Mouse (Mus musculus) CH12.LX (cell line): ENCODE data around the gene Rab3a. TPM values are rescaled to one million over a fixed set of nuclear protein-coding genes. Genes with fewer than 3 reads are reported as not detected.
A peak's percentile ranks its signal among the peaks of the same experiment; 100 is the strongest.

ENCODE experiments used
- DNase-seq: peaks from one replicate; pipeline ENCODE4 v3.0.0-alpha.2; 2013; ENCODE audit errors: extremely low read depth
- H3K27ac ChIP-seq: 2 replicates; pipeline ENCODE4 v1.5.1; 2012; ENCODE audit warnings: low read depth, mild to moderate bottlenecking, control low read depth, moderate library complexity; ENCODE audit not compliant: insufficient read depth
- H3K27me3 ChIP-seq: replicated peaks from 2 replicates; pipeline ENCODE3; 2012; ENCODE audit warnings: inconsistent platforms
- H3K36me3 ChIP-seq, 2 experiments: replicated peaks in 1 of 2; 2 replicates each; pipeline versions ENCODE3 to v1.6.1; 2012; ENCODE audit warnings: inconsistent platforms in 1 of 2, low read length in 1 of 2, mild to moderate bottlenecking in 1 of 2, mixed read lengths in 1 of 2, moderate library complexity in 1 of 2; ENCODE audit not compliant: control insufficient read depth in 1 of 2, insufficient read depth in 1 of 2
- H3K4me1 ChIP-seq, 2 experiments: 2 replicates each; pipeline ENCODE4 v1.6.1; 2012; ENCODE audit warnings: inconsistent platforms in 1 of 2, moderate library complexity in 1 of 2; ENCODE audit not compliant: insufficient read depth in 2 of 2, control insufficient read depth in 1 of 2
- H3K4me2 ChIP-seq: 2 replicates; pipeline ENCODE4 v1.6.1; 2012; ENCODE audit warnings: low read depth, mild to moderate bottlenecking, control low read depth; ENCODE audit not compliant: poor library complexity, insufficient read depth, severe bottlenecking
- H3K4me3 ChIP-seq, 3 experiments: fragments of 150-350 bp in 1 of 3; sonication (generic) in 1 of 3; replicated peaks in 1 of 3; 2 replicates each; pipeline versions ENCODE3 to v1.5.1; 2011 to 2012; ENCODE audit warnings: low read depth in 2 of 3, low read length in 2 of 3, mild to moderate bottlenecking in 2 of 3, moderate library complexity in 2 of 3, control low read depth in 1 of 3, improper control_type of control experiment in 1 of 3, inconsistent platforms in 1 of 3, mixed read lengths in 1 of 3; ENCODE audit not compliant: poor library complexity in 1 of 3
- H3K79me2 ChIP-seq: replicated peaks from 2 replicates; pipeline ENCODE4 v1.6.1; 2012; ENCODE audit warnings: mild to moderate bottlenecking, moderate library complexity; ENCODE audit not compliant: control insufficient read depth, poor library complexity, insufficient read depth, severe bottlenecking; ENCODE audit errors: extremely low read depth
- H3K9ac ChIP-seq: 2 replicates; pipeline ENCODE4 v1.6.1; 2012; ENCODE audit warnings: low read depth, mild to moderate bottlenecking, control low read depth, moderate library complexity; ENCODE audit not compliant: insufficient read depth
- H3K9me3 ChIP-seq: replicated peaks from 2 replicates; pipeline ENCODE3; 2012; ENCODE audit warnings: low read length, inconsistent platforms, mixed read lengths
- BHLHE40 ChIP-seq: IDR thresholded peaks from 2 replicates; pipeline ENCODE4 v1.6.1; 2011; ENCODE audit warnings: mild to moderate bottlenecking, low read depth, low read length, improper control_type of control experiment
- CTCF ChIP-seq, 2 experiments: IDR thresholded peaks in 1 of 2; conservative IDR thresholded peaks in 1 of 2; 2 replicates each; pipeline ENCODE4 v1.5.1; 2011 to 2012; ENCODE audit warnings: low read depth in 2 of 2, low read length in 2 of 2, improper control_type of control experiment in 1 of 2, inconsistent platforms in 1 of 2, mild to moderate bottlenecking in 1 of 2, moderate library complexity in 1 of 2
- ETS1 ChIP-seq: conservative IDR thresholded peaks from 2 replicates; pipeline ENCODE4 v1.6.1; 2012; ENCODE audit warnings: low read depth, mild to moderate bottlenecking, inconsistent platforms, low read length, improper control_type of control experiment, moderate library complexity
- GABPA ChIP-seq: IDR thresholded peaks from 2 replicates; pipeline ENCODE4 v1.6.1; 2012; ENCODE audit warnings: low read depth, low read length, improper control_type of control experiment, inconsistent platforms; ENCODE audit not compliant: insufficient replicate concordance
- HCFC1 ChIP-seq: IDR thresholded peaks from 2 replicates; pipeline ENCODE4 v1.6.1; 2012; ENCODE audit warnings: low read depth, mild to moderate bottlenecking, inconsistent platforms, low read length, improper control_type of control experiment
- JUN ChIP-seq: IDR thresholded peaks from 2 replicates; pipeline ENCODE4 v1.6.1; 2011; ENCODE audit warnings: low read depth, mild to moderate bottlenecking, low read length, improper control_type of control experiment, moderate library complexity; ENCODE audit not compliant: insufficient read depth
- MAFK ChIP-seq: IDR thresholded peaks from 2 replicates; pipeline ENCODE4 v1.6.1; 2011; ENCODE audit warnings: low read length, improper control_type of control experiment; ENCODE audit not compliant: insufficient replicate concordance
- MAX ChIP-seq: IDR thresholded peaks from 2 replicates; pipeline ENCODE4 v1.6.1; 2011; ENCODE audit warnings: low read length, improper control_type of control experiment
- MYC ChIP-seq: IDR thresholded peaks from 2 replicates; pipeline ENCODE4 v1.6.1; 2011; ENCODE audit warnings: low read depth, mild to moderate bottlenecking, improper control_type of control experiment, low read length
- PAX5 ChIP-seq: IDR thresholded peaks from 2 replicates; pipeline ENCODE4 v1.6.1; 2012; ENCODE audit warnings: low read length, inconsistent platforms, mixed read lengths
- POLR2A ChIP-seq: IDR thresholded peaks from 2 replicates; pipeline ENCODE4 v1.6.1; 2011; ENCODE audit warnings: low read depth, mild to moderate bottlenecking, improper control_type of control experiment, low read length
- RAD21 ChIP-seq: IDR thresholded peaks from 2 replicates; pipeline ENCODE4 v1.6.1; 2011; ENCODE audit warnings: low read depth, mild to moderate bottlenecking, low read length, improper control_type of control experiment, moderate library complexity
- RCOR1 ChIP-seq: conservative IDR thresholded peaks from 2 replicates; pipeline ENCODE4 v1.6.1; 2012; ENCODE audit warnings: low read depth, mild to moderate bottlenecking, inconsistent platforms, low read length, improper control_type of control experiment
- SMC3 ChIP-seq: IDR thresholded peaks from 2 replicates; pipeline ENCODE4 v1.6.1; 2011; ENCODE audit warnings: low read depth, low read length, improper control_type of control experiment
- TCF12 ChIP-seq: IDR thresholded peaks from 2 replicates; pipeline ENCODE4 v1.6.1; 2014; ENCODE audit warnings: low read depth, mild to moderate bottlenecking, inconsistent platforms, low read length, improper control_type of control experiment
- UBTF ChIP-seq: IDR thresholded peaks from 2 replicates; pipeline ENCODE4 v1.6.1; 2012; ENCODE audit warnings: low read depth, mild to moderate bottlenecking, inconsistent platforms, low read length, improper control_type of control experiment, moderate library complexity
- ZMIZ1 ChIP-seq: IDR thresholded peaks from 2 replicates; pipeline ENCODE4 v1.6.1; 2012; ENCODE audit warnings: low read depth, mild to moderate bottlenecking, inconsistent platforms, low read length, improper control_type of control experiment
- dilution Hi-C: fragments of 300-500 bp; cut with MboI; formaldehyde crosslinking; loops from 2 replicates; pipeline ENCODE4 v1.14.3; 2020; ENCODE audit warnings: low sequenced_read_pairs; ENCODE audit not compliant: extremely low pct_unique_long_range_greater_than_20kb, extremely low pct_ligation_motif_present
- in situ Hi-C: fragments of 300-500 bp; cut with MboI; formaldehyde crosslinking; loops from 3 replicates; pipeline ENCODE4 v1.14.3; 2019; ENCODE audit warnings: low sequenced_read_pairs, low pct_ligation_motif_present, low pct_unique_long_range_greater_than_20kb, mixed read lengths
- polyA plus RNA-seq: library from polyadenylated mRNA; unstranded; fragments of >175 nt; gene quantifications from 2 replicates; pipeline ENCODE4 v1.2.1, GENCODE M21; 2012; ENCODE audit warnings: low read depth; ENCODE audit not compliant: insufficient read length
- total RNA-seq, 2 experiments: library from RNA; depleted of rRNA; stranded (reverse); fragments of 300-350 nt in 1 of 2; fragments of >200 nt in 1 of 2; gene quantifications; 2 replicates each; pipeline ENCODE4 v1.2.3; 2012 to 2014

Rab3a gene
- total and polyA plus RNA-seq, 3 experiments, result 0.87 to 1.9 (median 0.99) TPM

DNA sequence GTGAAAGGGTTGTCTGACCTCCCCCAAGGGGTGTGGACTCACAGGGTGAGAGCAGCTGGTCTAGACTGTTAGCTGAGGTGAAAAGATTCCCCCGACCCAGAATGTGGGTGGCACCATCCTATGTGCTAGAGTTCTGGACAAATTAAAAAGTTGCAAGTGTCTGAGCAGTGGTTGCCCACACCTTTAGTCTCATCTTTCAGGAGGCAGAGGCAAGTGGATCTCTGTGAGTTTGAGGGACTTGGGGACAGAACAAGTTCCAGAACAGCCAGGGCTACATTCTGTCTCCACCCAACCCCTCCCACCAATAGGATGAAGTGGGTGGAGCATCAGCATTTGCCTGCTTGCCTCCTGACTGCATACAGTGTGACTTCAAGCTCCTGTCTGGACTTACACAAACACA, 7.6 kb downstream of the Rab3a start:
- Histone ChIP-seq H3K4me3 (no peak overlapping the region), H3K9me3 (no peaks in the 10 kb centered on the region), H3K36me3 (peaks cover 23 to 51% of the 10 kb centered on the region in 2 experiments), H3K27ac (no peak overlapping the region), H3K27me3 (no peaks in the 10 kb centered on the region), H3K9ac (no peak overlapping the region), H3K79me2 (no peaks in the 10 kb centered on the region), H3K4me1 (peaks cover 8 to 52% of the 10 kb centered on the region in 2 experiments), H3K4me2 (no peak overlapping the region)
- TF ChIP-seq BHLHE40 (no peak), ZMIZ1 (no peak), TCF12 (no peak), UBTF (no peak), ETS1 (no peak), JUN (no peak), SMC3 (no peak)
- dilution Hi-C loops (no loop called here), in situ Hi-C loops (loop anchor here (5.0 kb wide), 1 partner anchor 80 kb away; no protein-coding TSS in a partner anchor)
- no peak for DNase-seq

DNA sequence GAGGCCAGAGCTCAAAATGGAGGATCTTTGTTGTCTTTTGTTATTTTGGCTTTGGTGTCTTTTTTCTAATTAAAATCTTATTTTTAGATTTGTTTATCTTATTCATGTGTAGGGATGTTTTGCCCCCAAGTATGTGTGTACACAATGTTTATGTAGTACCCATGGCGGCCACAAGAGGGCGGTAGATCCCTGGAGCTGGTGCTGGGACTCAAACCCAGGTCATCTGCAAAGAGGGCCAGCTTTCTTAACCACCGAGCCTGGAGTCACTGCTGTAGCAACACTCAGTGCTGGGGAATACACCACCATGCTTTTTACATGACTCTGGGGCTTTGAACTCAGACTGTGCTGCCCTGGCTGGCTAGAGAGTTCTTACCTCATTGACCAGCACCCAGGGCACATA, 8.9 kb downstream of the Rab3a start:
- Histone ChIP-seq H3K4me2 (no peak overlapping the region), H3K4me1 (peaks cover 18 to 65% of the 10 kb centered on the region in 2 experiments), H3K27me3 (no peaks in the 10 kb centered on the region), H3K9me3 (no peaks in the 10 kb centered on the region), H3K4me3 (no peak overlapping the region), H3K36me3 (peaks cover 16 to 43% of the 10 kb centered on the region in 2 experiments), H3K27ac (no peak overlapping the region), H3K9ac (no peak overlapping the region), H3K79me2 (no peaks in the 10 kb centered on the region)
- peak; percentile 66 for DNase-seq
- TF ChIP-seq MYC (no peak), RAD21 (peak; percentile 81), POLR2A (no peak), CTCF (conservative IDR thresholded peaks at IDR 0.05 in 1 of 2, IDR thresholded peaks at IDR 0.05 in 1 of 2; ENCODE audit: low read depth in 2 of 2, low read length in 2 of 2) (peak; percentile 87 to 91), SMC3 (peak; percentile 78)
- in situ Hi-C loops (loop anchor here (5.0 kb wide), 1 partner anchor 79 kb away; no protein-coding TSS in a partner anchor), dilution Hi-C loops (no loop called here)

DNA sequence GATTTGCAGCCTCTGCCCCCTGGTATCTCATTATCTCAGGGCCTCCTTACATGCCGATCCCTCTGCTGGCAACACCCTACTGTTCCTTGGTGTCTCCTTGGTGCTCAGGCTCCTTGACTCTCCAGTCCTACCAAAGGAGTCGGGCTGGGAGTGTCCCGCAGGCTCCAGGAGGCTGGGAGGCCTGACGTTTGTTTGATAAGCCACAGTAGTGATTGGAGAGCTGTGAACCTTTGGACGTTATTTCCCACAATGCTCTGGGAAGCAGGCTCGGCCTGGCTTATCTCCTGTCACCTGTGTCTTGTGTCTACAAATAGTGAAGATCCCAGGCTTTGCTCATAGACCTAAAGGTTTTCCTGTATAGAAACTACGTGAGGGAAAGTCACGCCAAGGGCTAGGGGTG, 9.5 kb downstream of the Rab3a start:
- H3K4me3 ChIP-seq, result no peak overlapping the region
- H3K79me2 ChIP-seq, result no peaks in the 10 kb centered on the region
- DNase-seq, result no peak
- no peak overlapping the region for H3K27ac ChIP-seq
- dilution Hi-C loops, result no loop called here
- no peaks in the 10 kb centered on the region for H3K27me3 ChIP-seq
- TF ChIP-seq JUN (no peak), RCOR1 (no peak), BHLHE40 (no peak), RAD21 (no peak), CTCF (conservative IDR thresholded peaks at IDR 0.05 in 1 of 2, IDR thresholded peaks at IDR 0.05 in 1 of 2; ENCODE audit: low read depth in 2 of 2, low read length in 2 of 2) (no peak), PAX5 (no peak), HCFC1 (no peak), MAX (no peak), GABPA (no peak), MAFK (no peak), POLR2A (no peak)
- TF ChIP-seq, all 38 proteins: peak for 0
- peaks cover 17 to 43% of the 10 kb centered on the region in 2 experiments for H3K36me3 ChIP-seq
- H3K4me1 ChIP-seq, result peaks cover 25 to 71% of the 10 kb centered on the region in 2 experiments
- H3K9me3 ChIP-seq, result no peaks in the 10 kb centered on the region
- H3K9ac ChIP-seq, result no peak overlapping the region
- H3K4me2 ChIP-seq, result no peak overlapping the region
- in situ Hi-C loops, result loop anchor here (5.0 kb wide), 1 partner anchor 78 kb away; no protein-coding TSS in a partner anchor
